Mouse (Mus musculus): ENCODE results near the gene Ccnt1. TPM values are rescaled to one million over a fixed set of nuclear protein-coding genes. Genes with fewer than 3 reads are reported as not detected.

The Ccnt1 gene
- polyA plus RNA-seq, 2 experiments = 19.4 to 45.3 TPM

- Histone ChIP-seq H3K27ac (replicated peaks; ENCODE audit: low read depth, low read length) (peak overlapping the region; percentile 27; the same call in 1 of the 2 replicates), H3K4me1 (ENCODE audit: control insufficient read depth, insufficient read depth, low read length) (peaks cover 8% of the 10 kb centered on the region), H3K27me3 (ENCODE audit: control insufficient read depth, insufficient read depth, low read length) (no peaks in the 10 kb centered on the region), H3K36me3 (ENCODE audit: control insufficient read depth, insufficient read depth, low read length) (peaks cover 6% of the 10 kb centered on the region), H3K9me3 (ENCODE audit: control insufficient read depth, low read length) (no peaks in the 10 kb centered on the region), H3K4me2 (replicated peaks; ENCODE audit: low read depth, low read length, severe bottlenecking) (no peak overlapping the region), H3K9ac (ENCODE audit: low read depth, low read length, severe bottlenecking) (no peak overlapping the region), H3K4me3 (replicated peaks; ENCODE audit: low read length) (no peak overlapping the region)
- peak; percentile 38 for DNase-seq (ENCODE audit: low spot score)
- WGBS = 50% methylated on average over 17 of the region's 17 CpGs
- TF ChIP-seq POLR2A (IDR thresholded peaks at IDR 0.05; ENCODE audit: borderline replicate concordance, extremely low read depth, insufficient read depth, insufficient read length) = no peak
- ATAC-seq (ENCODE audit: low FRiP score, low read depth) = 0 out of 2 replicates have a peak, but pooled peaks have one; percentile 36
Observed at GRCm38 (mm10) chr15:98512799-98513321, 57.9 kb downstream of the Ccnt1 start.

GRCm38 (mm10) chr15:98512232-98512631 is 58.5 kb downstream of the Ccnt1 start:
- Histone ChIP-seq H3K27ac (replicated peaks; ENCODE audit: low read depth, low read length) (no peak overlapping the region), H3K9me3 (ENCODE audit: control insufficient read depth, low read length) (no peaks in the 10 kb centered on the region), H3K36me3 (ENCODE audit: control insufficient read depth, insufficient read depth, low read length) (no peaks in the 10 kb centered on the region), H3K4me2 (replicated peaks; ENCODE audit: low read depth, low read length, severe bottlenecking) (no peak overlapping the region), H3K4me3 (replicated peaks; ENCODE audit: low read length) (no peak overlapping the region), H3K9ac (ENCODE audit: low read depth, low read length, severe bottlenecking) (no peak overlapping the region), H3K4me1 (ENCODE audit: control insufficient read depth, insufficient read depth, low read length) (peaks cover 8% of the 10 kb centered on the region), H3K27me3 (ENCODE audit: control insufficient read depth, insufficient read depth, low read length) (no peaks in the 10 kb centered on the region)
- no peak for TF ChIP-seq POLR2A (IDR thresholded peaks at IDR 0.05; ENCODE audit: borderline replicate concordance, extremely low read depth, insufficient read depth, insufficient read length)
- WGBS = 73% methylated on average over 8 of the region's 8 CpGs
- DNase-seq (ENCODE audit: low spot score) (no peak), ATAC-seq (ENCODE audit: low FRiP score, low read depth) (no peak)

- ATAC-seq (ENCODE audit: low FRiP score, low read depth) (no peak), DNase-seq (ENCODE audit: low spot score) (no peak)
- Histone ChIP-seq H3K4me3 (replicated peaks; ENCODE audit: low read length) (no peak overlapping the region), H3K27me3 (ENCODE audit: control insufficient read depth, insufficient read depth, low read length) (no peaks in the 10 kb centered on the region), H3K36me3 (ENCODE audit: control insufficient read depth, insufficient read depth, low read length) (no peaks in the 10 kb centered on the region), H3K9me3 (ENCODE audit: control insufficient read depth, low read length) (no peaks in the 10 kb centered on the region), H3K4me2 (replicated peaks; ENCODE audit: low read depth, low read length, severe bottlenecking) (no peak overlapping the region), H3K27ac (replicated peaks; ENCODE audit: low read depth, low read length) (no peak overlapping the region), H3K4me1 (ENCODE audit: control insufficient read depth, insufficient read depth, low read length) (peaks cover 8% of the 10 kb centered on the region), H3K9ac (ENCODE audit: low read depth, low read length, severe bottlenecking) (no peak overlapping the region)
- TF ChIP-seq POLR2A (IDR thresholded peaks at IDR 0.05; ENCODE audit: borderline replicate concordance, extremely low read depth, insufficient read depth, insufficient read length) = no peak
- WGBS = 72% methylated on average over 13 of the region's 13 CpGs
Observed at GRCm38 (mm10) chr15:98511386-98511928, 59.3 kb downstream of the Ccnt1 start.

GRCm38 (mm10) chr15:98510438-98511385 is 60.0 kb downstream of the Ccnt1 start:
- peak overlapping the region; percentile 17; the same call in 1 of the 2 replicates for H3K4me3 ChIP-seq (replicated peaks; ENCODE audit: low read length)
- no peak overlapping the region for H3K9ac ChIP-seq (ENCODE audit: low read depth, low read length, severe bottlenecking)
- peak overlapping the region; percentile 44 for H3K4me2 ChIP-seq (replicated peaks; ENCODE audit: low read depth, low read length, severe bottlenecking)
- WGBS = 20% methylated on average over 25 of the region's 25 CpGs
- H3K27me3 ChIP-seq (ENCODE audit: control insufficient read depth, insufficient read depth, low read length) = no peaks in the 10 kb centered on the region
- DNase-seq (ENCODE audit: low spot score) (peak; percentile 78), ATAC-seq (ENCODE audit: low FRiP score, low read depth) (peak; percentile 51)
- no peaks in the 10 kb centered on the region for H3K9me3 ChIP-seq (ENCODE audit: control insufficient read depth, low read length)
- H3K27ac ChIP-seq (replicated peaks; ENCODE audit: low read depth, low read length) = no peak overlapping the region
- no peak for TF ChIP-seq POLR2A (IDR thresholded peaks at IDR 0.05; ENCODE audit: borderline replicate concordance, extremely low read depth, insufficient read depth, insufficient read length)
- H3K36me3 ChIP-seq (ENCODE audit: control insufficient read depth, insufficient read depth, low read length) = no peaks in the 10 kb centered on the region
- peaks cover 8% of the 10 kb centered on the region for H3K4me1 ChIP-seq (ENCODE audit: control insufficient read depth, insufficient read depth, low read length)

- no peak for ATAC-seq (ENCODE audit: low FRiP score, low read depth)
- TF ChIP-seq POLR2A (IDR thresholded peaks at IDR 0.05; ENCODE audit: borderline replicate concordance, extremely low read depth, insufficient read depth, insufficient read length) = no peak
- 62% methylated on average over 2 of the region's 2 CpGs for WGBS
Observed at GRCm38 (mm10) chr15:98509387-98509786, 61.3 kb downstream of the Ccnt1 start.

More at GRCm38 (mm10) chr15:98509387-98509786, 61.3 kb downstream of the Ccnt1 start:
- Histone ChIP-seq H3K36me3 (ENCODE audit: control insufficient read depth, insufficient read depth, low read length) (no peaks in the 10 kb centered on the region), H3K27me3 (ENCODE audit: control insufficient read depth, insufficient read depth, low read length) (no peaks in the 10 kb centered on the region), H3K4me1 (ENCODE audit: control insufficient read depth, insufficient read depth, low read length) (peaks cover 11% of the 10 kb centered on the region), H3K27ac (replicated peaks; ENCODE audit: low read depth, low read length) (no peak overlapping the region), H3K9me3 (ENCODE audit: control insufficient read depth, low read length) (no peaks in the 10 kb centered on the region), H3K9ac (ENCODE audit: low read depth, low read length, severe bottlenecking) (no peak overlapping the region), H3K4me3 (replicated peaks; ENCODE audit: low read length) (no peak overlapping the region), H3K4me2 (replicated peaks; ENCODE audit: low read depth, low read length, severe bottlenecking) (no peak overlapping the region)
- DNase-seq (ENCODE audit: low spot score) = no peak

Measured in limb, embryonic 14.5 days (tissue).